Mouse (Mus musculus): ENCODE data around the gene Klf12.

DNA sequence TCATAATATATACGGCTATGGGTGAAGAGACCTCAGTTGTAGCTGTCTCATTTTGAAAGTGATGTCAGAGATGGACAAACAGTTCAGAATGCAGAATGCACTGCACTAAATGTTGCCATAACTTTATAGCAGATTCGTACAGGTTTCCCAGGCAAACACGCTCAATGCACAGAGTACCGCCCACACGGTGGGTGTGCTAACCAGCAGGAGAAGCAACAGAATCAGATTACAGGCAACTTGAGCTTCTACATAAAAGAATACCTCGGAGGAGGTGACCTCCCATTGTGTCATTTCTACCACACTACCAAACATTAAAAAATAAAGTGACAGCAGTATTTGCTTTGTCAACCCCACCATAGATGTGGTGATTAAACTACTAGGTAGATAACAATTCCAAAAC lies 171.1 kb downstream of the Klf12 start:
- TF ChIP-seq POLR2A (IDR thresholded peaks at IDR 0.05; ENCODE audit: borderline replicate concordance, insufficient read depth, low read length) = no peak
- TF ChIP-seq CTCF (IDR thresholded peaks at IDR 0.05; ENCODE audit: borderline replicate concordance, insufficient read depth, low read depth, low read length) = no peak
